Mouse (Mus musculus) limb, embryonic 12.5 days (tissue): ENCODE data around the gene Wasl. TPM values are rescaled to one million over a fixed set of nuclear protein-coding genes. Genes with fewer than 3 reads are reported as not detected.

Source experiments
- ATAC-seq: fragments of 200-750 bp; cut with Nextera tagmentation; 2 replicates; pipeline ENCODE4 v1.8.0; 2017; ENCODE audit warnings: low read depth, moderate TSS enrichment; ENCODE audit not compliant: insufficient number of reproducible peaks, insufficient read depth, low FRiP score, low TSS enrichment
- H3K27ac ChIP-seq: fragments of 300-500 bp; sonication (generic); 2 replicates; pipeline ENCODE4 v1.5.1; 2016; ENCODE audit warnings: mild to moderate bottlenecking, moderate library complexity
- H3K27me3 ChIP-seq: fragments of 300-500 bp; sonication (generic); 2 replicates; pipeline ENCODE4 v1.6.1; 2016; ENCODE audit warnings: mild to moderate bottlenecking, moderate library complexity
- H3K36me3 ChIP-seq: fragments of 300-500 bp; sonication (generic); 2 replicates; pipeline ENCODE4 v1.6.1; 2016; ENCODE audit warnings: mild to moderate bottlenecking, moderate library complexity
- H3K4me1 ChIP-seq: fragments of 300-500 bp; sonication (generic); replicated peaks from 2 replicates; pipeline ENCODE4 v1.6.1; 2016
- H3K4me2 ChIP-seq: fragments of 300-500 bp; sonication (generic); 2 replicates; pipeline ENCODE4 v1.6.1; 2016; ENCODE audit warnings: mild to moderate bottlenecking, moderate library complexity
- H3K4me3 ChIP-seq: fragments of 300-500 bp; sonication (generic); replicated peaks from 2 replicates; pipeline ENCODE4 v1.5.1; 2016; ENCODE audit warnings: mild to moderate bottlenecking
- H3K9ac ChIP-seq: fragments of 300-500 bp; sonication (generic); replicated peaks from 2 replicates; pipeline ENCODE4 v1.6.1; 2016; ENCODE audit warnings: mild to moderate bottlenecking, moderate library complexity
- H3K9me3 ChIP-seq: fragments of 300-500 bp; sonication (generic); 2 replicates; pipeline ENCODE4 v1.6.1; 2016; ENCODE audit warnings: mild to moderate bottlenecking, moderate library complexity
- WGBS: fragments of 180-500 bp; shearing (Covaris S2); methylation state at CpG from one replicate; pipeline ENCODE4 v1.1.7; 2016; 5-methylcytosine and 5-hydroxymethylcytosine counted together
- polyA plus RNA-seq: library from polyadenylated mRNA; unstranded; fragments of >200 nt; fragmentation: Nextera tagmentation; extraction: Ambion mirVana; gene quantifications from 2 replicates; pipeline ENCODE4 v1.2.1, GENCODE M21; 2016

Wasl gene
- polyA plus RNA-seq, 1 experiment from 2014 or later, result 80.7 TPM

GRCm38 (mm10) chr6:24642960-24643359 lies 21.8 kb downstream of the Wasl start:
- WGBS, result 94% methylated on average over 3 of the region's 3 CpGs

DNA sequence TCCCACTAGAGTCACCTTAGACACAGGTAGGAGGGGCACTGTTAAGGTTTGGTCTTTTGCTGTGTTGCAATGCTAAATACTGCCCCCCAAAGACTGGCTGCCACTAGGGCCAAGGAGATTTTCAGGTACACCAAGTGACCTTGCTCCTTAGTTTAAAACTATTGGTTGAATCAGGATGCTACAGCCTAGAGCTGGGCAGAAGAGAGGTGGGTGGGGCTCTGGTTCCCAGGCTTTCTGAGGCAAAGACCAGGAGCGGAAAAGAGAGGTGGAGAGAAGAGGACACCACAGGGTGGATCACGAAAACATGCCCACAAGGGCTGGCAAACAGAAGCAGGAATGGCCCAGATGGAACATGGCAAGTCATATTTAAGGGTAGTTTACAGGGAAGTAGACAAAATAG lies 22.6 kb downstream of the Wasl start:
- Histone ChIP-seq H3K4me3 (no peak overlapping the region), H3K36me3 (peaks cover 10% of the 10 kb centered on the region; the same call in 1 of the 2 replicates), H3K4me1 (no peaks in the 10 kb centered on the region), H3K27ac (no peak overlapping the region), H3K4me2 (no peak overlapping the region), H3K9me3 (no peaks in the 10 kb centered on the region), H3K27me3 (no peaks in the 10 kb centered on the region), H3K9ac (no peak overlapping the region)
- 84% methylated on average over 2 of the region's 2 CpGs for WGBS
- ATAC-seq, result no peak

More at GRCm38 (mm10) chr6:24642960-24643359, 21.8 kb downstream of the Wasl start:
- Histone ChIP-seq H3K36me3 (peaks cover 10% of the 10 kb centered on the region; the same call in 1 of the 2 replicates), H3K4me2 (no peak overlapping the region), H3K27ac (no peak overlapping the region), H3K9ac (no peak overlapping the region), H3K4me1 (no peaks in the 10 kb centered on the region), H3K27me3 (no peaks in the 10 kb centered on the region), H3K9me3 (no peaks in the 10 kb centered on the region), H3K4me3 (no peak overlapping the region)
- no peak for ATAC-seq

- peaks cover 10% of the 10 kb centered on the region; the same call in 1 of the 2 replicates for H3K36me3 ChIP-seq
- no peak overlapping the region for H3K9ac ChIP-seq
- H3K9me3 ChIP-seq, result no peaks in the 10 kb centered on the region
- H3K4me2 ChIP-seq, result no peak overlapping the region
- no peaks in the 10 kb centered on the region for H3K4me1 ChIP-seq
- no peaks in the 10 kb centered on the region for H3K27me3 ChIP-seq
- no peak overlapping the region for H3K27ac ChIP-seq
- 94% methylated on average over 4 of the region's 4 CpGs for WGBS
- ATAC-seq, result no peak
- no peak overlapping the region for H3K4me3 ChIP-seq
Observed at GRCm38 (mm10) chr6:24641286-24641685, 23.5 kb downstream of the Wasl start.

GRCm38 (mm10) chr6:24635814-24636213 lies 29.0 kb downstream of the Wasl start:
- Histone ChIP-seq H3K27me3 (no peaks in the 10 kb centered on the region), H3K9me3 (no peaks in the 10 kb centered on the region), H3K36me3 (peaks cover 28% of the 10 kb centered on the region), H3K4me2 (no peak overlapping the region), H3K4me1 (no peaks in the 10 kb centered on the region), H3K4me3 (no peak overlapping the region), H3K9ac (no peak overlapping the region), H3K27ac (no peak overlapping the region)
- no peak for ATAC-seq
- WGBS, result 94% methylated on average over 2 of the region's 2 CpGs

DNA sequence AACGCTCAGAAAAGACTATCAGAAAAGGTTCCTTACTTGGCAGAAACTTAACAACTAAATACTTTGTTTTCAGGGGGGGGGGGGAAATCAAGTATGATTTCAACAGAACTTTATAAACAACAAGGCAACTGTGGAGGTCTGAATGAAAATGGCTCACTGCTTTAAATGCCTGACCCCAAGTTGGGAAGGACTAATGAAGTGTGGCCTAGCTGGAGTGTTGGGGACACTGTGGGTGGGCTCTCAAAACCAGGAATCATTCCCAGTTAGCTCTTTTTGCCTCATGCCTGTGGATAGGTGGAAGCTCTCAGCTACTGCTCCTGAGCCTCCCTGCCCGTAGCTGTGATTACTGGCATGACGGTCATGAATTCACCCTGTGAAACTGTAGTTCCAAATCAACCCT lies 30.7 kb downstream of the Wasl start:
- Histone ChIP-seq H3K4me3 (no peak overlapping the region), H3K9me3 (no peaks in the 10 kb centered on the region)
- 85% methylated on average over 3 of the region's 3 CpGs for WGBS

DNA sequence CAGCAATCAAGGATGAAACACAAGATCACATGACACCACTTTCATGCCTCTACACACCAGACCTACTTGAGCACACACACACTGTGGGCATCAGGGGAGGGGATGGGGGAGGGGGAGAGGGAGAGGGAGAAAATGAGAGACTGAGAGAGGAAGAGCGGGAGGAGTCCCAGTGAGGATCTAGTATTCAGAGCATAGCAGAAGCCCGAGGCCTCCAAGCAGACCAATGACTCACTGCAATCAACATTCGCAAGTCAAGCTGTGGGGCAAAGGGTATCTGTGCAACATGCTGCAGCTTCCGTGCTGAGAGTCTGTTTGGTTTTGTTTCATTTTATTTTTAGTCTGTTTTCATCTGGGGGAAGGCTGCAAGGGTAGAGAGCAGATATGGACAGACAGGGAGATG lies 32.7 kb downstream of the Wasl start:
- no peak for ATAC-seq
- no peaks in the 10 kb centered on the region for H3K9me3 ChIP-seq
- no peak overlapping the region for H3K4me2 ChIP-seq
- 91% methylated on average over 4 of the region's 4 CpGs for WGBS
- H3K27me3 ChIP-seq, result no peaks in the 10 kb centered on the region
- H3K4me3 ChIP-seq, result no peak overlapping the region
- no peak overlapping the region for H3K27ac ChIP-seq
- no peaks in the 10 kb centered on the region for H3K4me1 ChIP-seq
- H3K36me3 ChIP-seq, result peaks cover 28% of the 10 kb centered on the region
- H3K9ac ChIP-seq, result no peak overlapping the region

More for the DNA sequence above, 30.7 kb downstream of the Wasl start:
- no peaks in the 10 kb centered on the region for H3K4me1 ChIP-seq
- H3K9ac ChIP-seq, result no peak overlapping the region
- no peak overlapping the region for H3K27ac ChIP-seq
- H3K27me3 ChIP-seq, result no peaks in the 10 kb centered on the region
- no peak for ATAC-seq
- H3K36me3 ChIP-seq, result peaks cover 28% of the 10 kb centered on the region
- no peak overlapping the region for H3K4me2 ChIP-seq

DNA sequence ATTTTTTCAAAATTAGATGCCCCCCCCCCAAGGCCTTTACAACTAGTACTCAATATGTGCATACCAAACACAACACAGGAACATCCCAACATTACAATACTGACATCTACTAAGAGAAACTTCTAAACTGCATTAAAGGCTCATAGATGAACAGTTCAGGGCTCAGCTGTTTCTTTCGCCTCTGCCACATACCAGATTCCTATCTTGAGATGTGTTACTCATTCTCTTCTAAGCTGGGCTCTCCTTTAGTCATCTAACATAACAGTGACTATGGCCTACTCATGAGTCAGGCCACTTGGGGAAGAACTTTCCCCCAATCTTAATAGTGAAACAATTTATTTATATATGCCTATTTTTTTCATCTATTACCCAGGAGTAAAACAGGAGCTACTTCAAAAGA lies 36.3 kb downstream of the Wasl start:
- Histone ChIP-seq H3K36me3 (peaks cover 39% of the 10 kb centered on the region), H3K4me3 (no peak overlapping the region), H3K4me1 (no peaks in the 10 kb centered on the region), H3K27ac (no peak overlapping the region), H3K9me3 (no peaks in the 10 kb centered on the region), H3K9ac (no peak overlapping the region), H3K27me3 (no peaks in the 10 kb centered on the region), H3K4me2 (no peak overlapping the region)
- 86% methylated on average over 1 of the region's 1 CpGs for WGBS
- ATAC-seq, result no peak

- 72% methylated on average over 5 of the region's 5 CpGs for WGBS
- no peaks in the 10 kb centered on the region for H3K27me3 ChIP-seq
- H3K9ac ChIP-seq, result no peak overlapping the region
- H3K9me3 ChIP-seq, result no peaks in the 10 kb centered on the region
- H3K36me3 ChIP-seq, result peaks cover 35% of the 10 kb centered on the region
- no peak overlapping the region for H3K27ac ChIP-seq
- no peaks in the 10 kb centered on the region for H3K4me1 ChIP-seq
- no peak overlapping the region for H3K4me3 ChIP-seq
- H3K4me2 ChIP-seq, result no peak overlapping the region
- no peak; the same call in 1 of the 2 replicates for ATAC-seq
Observed at GRCm38 (mm10) chr6:24627586-24628030, 37.2 kb downstream of the Wasl start.

DNA sequence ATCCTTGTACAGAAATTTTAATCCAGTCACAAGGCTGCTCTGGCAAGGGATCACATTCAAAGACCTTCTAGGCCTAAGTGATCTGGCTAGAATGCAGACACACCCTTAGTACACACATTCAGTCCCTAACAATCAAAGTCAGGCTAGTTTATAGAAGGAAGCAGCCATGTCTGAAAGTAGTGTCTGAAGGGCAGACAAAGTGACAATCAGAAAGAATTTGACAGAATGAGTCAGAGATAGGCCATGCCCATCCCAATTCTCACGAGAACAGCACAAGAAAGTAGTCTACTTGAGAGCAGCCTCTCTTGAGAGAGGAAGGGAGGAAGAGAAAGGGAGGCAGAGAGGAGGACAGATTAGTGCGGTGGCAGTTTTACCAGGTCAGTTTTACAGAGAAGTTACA lies 42.7 kb downstream of the Wasl start:
- Histone ChIP-seq H3K27me3 (no peaks in the 10 kb centered on the region), H3K27ac (no peak overlapping the region), H3K4me3 (no peak overlapping the region), H3K9ac (no peak overlapping the region), H3K4me1 (no peaks in the 10 kb centered on the region), H3K9me3 (no peaks in the 10 kb centered on the region), H3K36me3 (peaks cover 55% of the 10 kb centered on the region), H3K4me2 (no peak overlapping the region)
- 89% methylated on average over 2 of the region's 2 CpGs for WGBS
- ATAC-seq, result no peak

- no peak for ATAC-seq
- H3K9ac ChIP-seq, result no peak overlapping the region
- WGBS, result 91% methylated on average over 2 of the region's 2 CpGs
- H3K4me2 ChIP-seq, result no peak overlapping the region
- no peak overlapping the region for H3K27ac ChIP-seq
- no peaks in the 10 kb centered on the region for H3K4me1 ChIP-seq
- H3K4me3 ChIP-seq, result no peak overlapping the region
- no peaks in the 10 kb centered on the region for H3K27me3 ChIP-seq
- H3K9me3 ChIP-seq, result no peaks in the 10 kb centered on the region
- peaks cover 58% of the 10 kb centered on the region for H3K36me3 ChIP-seq
Observed at GRCm38 (mm10) chr6:24620936-24621335, 43.9 kb downstream of the Wasl start.

GRCm38 (mm10) chr6:24619285-24620045 lies 45.3 kb downstream of the Wasl start:
- Histone ChIP-seq H3K27me3 (no peaks in the 10 kb centered on the region), H3K9me3 (no peaks in the 10 kb centered on the region), H3K4me3 (no peak overlapping the region), H3K27ac (no peak overlapping the region), H3K36me3 (peaks cover 59% of the 10 kb centered on the region), H3K4me2 (no peak overlapping the region), H3K9ac (no peak overlapping the region), H3K4me1 (no peaks in the 10 kb centered on the region)
- WGBS, result 66% methylated on average over 5 of the region's 6 CpGs
- ATAC-seq, result 0 out of 2 replicates have a peak, but pooled peaks have one; percentile 42

DNA sequence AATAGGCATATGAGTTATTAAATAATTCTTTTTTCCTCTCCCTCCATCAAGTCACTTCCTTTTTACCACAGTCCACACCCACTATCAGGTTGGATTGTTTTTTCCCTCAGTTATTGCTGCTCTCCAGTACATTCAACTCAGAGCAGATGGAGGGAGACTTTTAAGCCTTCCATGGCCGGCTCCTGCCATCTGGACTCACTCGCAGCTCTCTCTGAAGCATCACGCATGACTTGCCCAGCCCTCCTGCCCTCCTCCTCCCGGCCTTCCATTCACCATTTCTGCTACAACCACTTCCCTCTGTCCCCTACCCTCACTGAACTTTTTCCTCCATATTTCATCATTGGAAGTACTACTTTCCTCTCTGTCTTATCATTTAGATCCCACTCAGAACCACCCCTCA lies 48.1 kb downstream of the Wasl start:
- WGBS, result 86% methylated on average over 4 of the region's 4 CpGs
- H3K27ac ChIP-seq, result no peak overlapping the region
- ATAC-seq, result no peak
- H3K4me1 ChIP-seq, result no peaks in the 10 kb centered on the region
- no peak overlapping the region for H3K9ac ChIP-seq
- H3K4me2 ChIP-seq, result no peak overlapping the region
- H3K36me3 ChIP-seq, result peaks cover 63% of the 10 kb centered on the region
- H3K9me3 ChIP-seq, result no peaks in the 10 kb centered on the region
- H3K27me3 ChIP-seq, result no peaks in the 10 kb centered on the region
- H3K4me3 ChIP-seq, result no peak overlapping the region
